Mouse (Mus musculus) left cerebral cortex, adult 2 months (tissue): ENCODE data around the gene Large1. TPM values are rescaled to one million over a fixed set of nuclear protein-coding genes. Genes with fewer than 3 reads are reported as not detected.
"Not testable (repeated sequence)": the region's sequence is repeated elsewhere in the genome, so short reads cannot be mapped to it uniquely, and the experiment has no call there.

Experiments
- DNase-seq, 2 experiments: peaks; one replicate each; pipeline ENCODE4 v3.0.0; 2021 to 2022; ENCODE audit warnings: low spot score in 2 of 2, mixed read lengths in 1 of 2; ENCODE audit errors: extremely low spot score in 1 of 2
- H3K27ac ChIP-seq: fragments of 200-600 bp; 2 replicates; pipeline ENCODE4 v1.8.1; 2022
- H3K4me3 ChIP-seq: fragments of 200-600 bp; 2 replicates; pipeline ENCODE4 v1.8.1; 2022
- CTCF ChIP-seq: fragments of 200-600 bp; IDR thresholded peaks from 2 replicates; pipeline ENCODE4 v1.8.1; 2022; ENCODE audit warnings: antibody characterized with exemption, mild to moderate bottlenecking, moderate library complexity
- intact Hi-C: fragments of 180-260 bp; cut with DNase I; formaldehyde crosslinking; loops from one replicate; pipeline ENCODE4 v1.15.1; 2025
- long read RNA-seq, 2 experiments: library from polyadenylated mRNA; stranded (forward); transcript quantifications; one replicate each; pipeline ENCODE4 v2.0.0; 2021; ENCODE audit warnings: borderline mapping rate in 2 of 2
- total RNA-seq, 2 experiments: library from RNA; stranded (reverse); gene quantifications; 2 replicates each; pipeline ENCODE4 v1.2.3; 2021

Large1 gene
- 100 to 1,000 TPM; 144 to 159 TPM for total RNA-seq
- long read RNA-seq, experiment 1, full-length matches to known transcripts, result 17 of 38 reads
- long read RNA-seq, experiment 1, partial matches to known transcripts, result 12 of 38 reads
- long read RNA-seq, experiment 1, other reads (novel, unspliced or antisense), result 9 of 38 reads
- long read RNA-seq, experiment 2, full-length matches to known transcripts, result 14 of 29 reads
- long read RNA-seq, experiment 2, partial matches to known transcripts, result 9 of 29 reads
- long read RNA-seq, experiment 2, other reads (novel, unspliced or antisense), result 6 of 29 reads

DNA sequence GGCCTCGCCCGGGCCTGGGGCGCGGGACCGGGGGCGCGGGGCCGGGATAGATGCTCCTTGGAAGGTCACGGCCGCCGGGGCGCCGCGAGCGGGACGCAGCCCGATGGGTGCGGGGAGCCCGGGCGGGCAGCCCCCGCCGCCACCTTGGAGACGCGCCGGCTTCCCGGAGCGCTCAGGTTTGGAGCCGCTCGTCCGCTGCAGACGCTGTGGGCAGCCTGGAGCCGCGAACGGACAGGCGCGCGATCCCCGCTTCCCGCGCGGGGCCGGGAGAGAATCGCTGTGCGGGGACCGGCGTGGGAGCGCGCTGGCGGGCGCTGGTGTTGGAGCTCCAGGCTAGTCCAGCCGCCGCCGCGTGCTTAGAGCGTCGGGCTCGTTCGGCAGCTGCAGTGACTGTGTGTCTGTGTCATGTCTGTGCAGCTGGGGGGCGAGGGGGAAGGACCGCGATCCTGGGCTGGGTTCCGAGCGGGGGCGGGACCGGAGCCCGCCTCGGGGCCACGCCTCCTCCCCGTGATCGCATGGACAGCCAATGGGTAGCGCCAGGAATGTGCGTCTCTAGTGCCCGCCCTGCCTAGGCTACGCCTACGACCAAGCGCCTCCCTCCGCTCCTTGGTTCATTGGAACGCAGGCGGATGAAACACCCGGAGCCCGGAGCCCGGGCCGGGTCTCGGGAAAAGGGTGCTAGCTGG lies at the start of gene Large1:
Gene Large1 (minus strand): TSS at position 433 of the 686 bp plus-strand sequence.
- peak within 1 kb of the TSS; percentile 97 for H3K27ac ChIP-seq
- intact Hi-C loops, result loop anchor here (1.0 to 5.0 kb wide), 3 partner anchors 120 to 849 kb away; no protein-coding TSS in a partner anchor
- no peak for TF ChIP-seq CTCF
- DNase-seq, result peak; percentile 99
- H3K4me3 ChIP-seq, result peak within 1 kb of the TSS; percentile 97

DNA sequence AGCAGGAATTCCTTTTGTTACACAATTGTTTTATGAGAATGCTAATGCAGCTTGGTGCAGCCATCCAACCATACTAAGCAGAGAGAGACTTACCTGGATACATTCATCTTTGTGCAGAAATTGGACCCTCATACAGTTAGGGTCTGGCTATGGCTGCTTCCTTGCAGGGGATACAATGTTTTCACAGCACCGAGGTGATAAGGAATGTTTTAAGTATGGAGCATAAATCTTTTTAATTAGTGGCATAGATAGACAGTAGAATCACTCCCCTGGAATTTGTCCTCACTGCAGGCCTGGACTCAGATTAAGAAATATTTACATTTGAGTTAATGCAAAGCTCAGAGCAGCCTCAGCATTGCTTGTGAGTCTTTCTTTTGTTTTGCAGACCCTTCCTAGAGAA lies 47.0 kb upstream of the Large1 start:
- no peak overlapping the region for H3K4me3 ChIP-seq
- intact Hi-C loops, result no loop called here
- DNase-seq, result no peak
- no peak for TF ChIP-seq CTCF
- no peak overlapping the region for H3K27ac ChIP-seq

DNA sequence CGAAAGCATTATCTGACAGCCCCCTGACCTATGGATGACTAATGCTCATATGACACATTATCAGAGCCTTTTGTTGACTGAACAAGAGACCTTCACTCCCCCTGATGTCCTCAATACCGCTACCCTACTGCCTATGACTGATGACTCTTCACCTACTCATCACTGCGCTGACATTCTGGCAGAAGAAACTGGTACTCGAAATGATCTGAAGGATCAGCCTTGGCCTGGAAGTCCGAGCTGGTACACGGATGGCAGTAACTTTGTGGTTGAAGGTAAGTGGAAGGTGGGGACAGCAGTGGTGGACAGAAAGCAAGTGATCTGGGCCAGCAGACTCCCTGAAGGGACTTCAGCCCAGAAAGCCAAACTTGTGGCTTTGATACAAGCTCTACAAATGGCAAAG lies 19.7 kb upstream of the Large1 start:
- H3K27ac ChIP-seq, DNase-seq, H3K4me3 ChIP-seq, intact Hi-C loops: not testable (repeated sequence)

DNA sequence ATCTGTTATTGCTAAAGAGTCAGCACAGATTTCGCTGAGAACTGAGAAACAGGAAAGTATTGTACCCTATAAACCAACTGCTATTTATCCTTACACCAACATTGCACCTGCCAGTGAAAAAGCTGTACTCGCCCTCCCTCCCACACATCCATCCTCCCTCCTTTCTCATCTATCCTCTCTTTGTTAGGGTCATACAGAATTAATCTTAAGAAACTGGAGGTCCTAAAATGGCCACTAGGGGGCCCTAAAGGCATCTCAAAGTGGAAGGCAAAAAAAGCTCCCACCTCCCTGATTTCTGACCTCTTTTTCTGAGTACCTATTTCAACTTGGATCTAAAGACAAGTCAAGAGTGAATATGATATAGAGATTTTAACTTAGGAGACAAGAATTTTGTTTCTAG lies 2.6 kb upstream of the Large1 start:
- peak; percentile 58 to 74 for DNase-seq
- H3K4me3 ChIP-seq, result peak overlapping the region; percentile 97; the same call in 1 of the 2 replicates
- intact Hi-C loops, result loop anchor here (2.0 kb wide), 3 partner anchors 259 to 1565 kb away; no protein-coding TSS in a partner anchor
- H3K27ac ChIP-seq, result peak overlapping the region; percentile 95; the same call in 1 of the 2 replicates
- peak; percentile 89 for TF ChIP-seq CTCF

DNA sequence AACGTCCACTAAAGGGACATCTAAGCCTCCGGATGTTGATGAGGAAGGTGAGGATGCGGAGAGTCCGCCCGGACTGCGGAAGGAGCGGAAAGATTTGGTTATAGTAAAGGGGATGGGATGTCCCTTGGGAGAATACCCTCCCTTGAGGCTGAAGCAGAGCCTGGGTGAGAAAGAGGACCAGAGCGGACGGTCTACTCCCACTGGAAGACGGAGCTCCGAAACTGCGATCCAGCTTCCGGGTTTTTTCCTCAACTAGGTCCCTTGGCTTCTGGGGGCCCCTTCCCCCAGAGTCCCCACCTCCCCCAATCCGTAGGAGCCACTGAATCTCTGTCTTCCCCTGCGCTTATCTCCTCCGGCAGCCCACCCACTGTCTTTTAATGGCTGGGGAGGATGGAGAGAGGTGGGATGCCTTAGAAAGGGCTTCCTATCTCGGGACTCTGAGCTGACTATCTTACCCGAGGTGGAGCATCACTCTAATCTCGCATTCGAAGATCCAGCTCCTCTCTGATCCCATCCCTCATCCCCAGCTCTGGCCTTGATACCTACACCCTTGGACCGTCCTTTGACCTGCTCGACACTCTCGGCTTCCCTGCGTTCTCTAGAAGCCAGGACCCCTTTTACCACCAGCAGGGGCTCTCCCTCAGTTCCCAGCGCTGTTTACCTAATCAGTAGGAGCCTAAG lies 1.0 kb upstream of the Large1 start:
- TF ChIP-seq CTCF, result no peak
- Histone ChIP-seq H3K4me3 (peak overlapping the region; percentile 97), H3K27ac (peak overlapping the region; percentile 95)
- intact Hi-C loops, result loop anchor here (2.0 to 5.0 kb wide), 2 partner anchors 848 to 1566 kb away; no protein-coding TSS in a partner anchor
- DNase-seq, result peak; percentile 79

DNA sequence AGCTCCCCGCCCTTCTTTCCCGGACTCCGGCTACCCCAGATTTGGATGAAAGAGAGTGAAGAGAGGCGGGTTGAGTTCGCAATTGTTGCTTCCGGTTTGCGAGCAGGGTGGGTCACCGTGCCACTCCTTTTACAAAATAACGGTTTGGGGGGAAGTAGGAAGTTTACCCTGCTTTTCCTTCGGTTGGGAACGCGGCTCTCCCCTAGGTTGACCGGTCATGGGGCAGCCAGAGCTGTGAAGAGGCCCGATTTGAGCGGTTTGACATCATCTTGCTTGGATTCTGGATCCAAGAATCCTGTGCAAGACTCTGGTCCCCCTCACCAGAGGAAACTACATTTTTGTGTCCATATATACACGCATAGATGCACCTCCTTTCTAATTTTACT lies 447 bp upstream of the Large1 start:
- intact Hi-C loops, result loop anchor here (1.0 to 5.0 kb wide), 4 partner anchors 120 to 1567 kb away; no protein-coding TSS in a partner anchor
- no peak for DNase-seq
- no peak for TF ChIP-seq CTCF
- peak overlapping the region; percentile 97 for H3K4me3 ChIP-seq
- peak overlapping the region; percentile 95 for H3K27ac ChIP-seq

DNA sequence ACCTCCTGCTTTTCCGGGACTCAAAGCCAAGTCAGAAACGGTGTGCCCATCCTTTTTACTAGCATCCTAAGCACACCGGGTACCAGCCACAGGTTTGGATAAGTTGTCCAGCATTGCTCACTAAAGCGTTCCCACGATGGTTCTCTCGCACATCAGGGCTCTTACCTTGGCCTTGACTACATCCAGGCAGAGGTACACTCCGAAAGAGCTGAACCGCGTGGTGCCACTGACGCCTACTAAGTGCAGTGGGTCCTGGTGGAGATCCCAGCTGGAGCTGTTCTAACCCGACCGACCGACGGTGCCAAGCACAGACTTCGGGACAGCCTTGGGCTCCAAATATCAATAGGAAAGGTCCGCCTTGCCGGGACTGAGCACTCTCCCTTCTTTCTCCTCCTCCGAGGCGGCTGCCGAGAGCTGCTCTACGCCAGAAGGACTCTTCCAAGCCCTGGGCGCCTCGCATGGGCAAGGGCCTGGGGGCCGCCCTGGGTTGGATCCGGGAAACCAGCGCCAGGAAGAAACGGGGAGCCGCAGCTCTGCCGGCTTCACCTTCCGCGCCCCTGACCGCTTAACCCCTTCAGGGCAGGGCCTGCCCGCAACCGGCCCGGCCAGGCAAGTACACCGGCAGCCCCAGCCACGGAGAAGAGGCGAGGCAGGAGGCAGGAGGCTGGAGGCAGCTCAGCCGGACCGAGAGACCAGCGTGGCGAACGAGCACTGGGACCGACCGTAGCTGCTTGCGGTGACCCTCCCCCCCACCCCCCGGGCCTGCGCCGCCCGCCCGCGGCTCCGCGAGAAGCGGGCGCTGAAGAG lies 836 bp downstream of the Large1 start:
- Histone ChIP-seq H3K27ac (peak overlapping the region; percentile 97), H3K4me3 (peak overlapping the region; percentile 97)
- intact Hi-C loops, result loop anchor here (1.0 to 5.0 kb wide), 3 partner anchors 119 to 850 kb away; no protein-coding TSS in a partner anchor
- no peak for TF ChIP-seq CTCF
- peak; percentile 38 to 46 for DNase-seq

DNA sequence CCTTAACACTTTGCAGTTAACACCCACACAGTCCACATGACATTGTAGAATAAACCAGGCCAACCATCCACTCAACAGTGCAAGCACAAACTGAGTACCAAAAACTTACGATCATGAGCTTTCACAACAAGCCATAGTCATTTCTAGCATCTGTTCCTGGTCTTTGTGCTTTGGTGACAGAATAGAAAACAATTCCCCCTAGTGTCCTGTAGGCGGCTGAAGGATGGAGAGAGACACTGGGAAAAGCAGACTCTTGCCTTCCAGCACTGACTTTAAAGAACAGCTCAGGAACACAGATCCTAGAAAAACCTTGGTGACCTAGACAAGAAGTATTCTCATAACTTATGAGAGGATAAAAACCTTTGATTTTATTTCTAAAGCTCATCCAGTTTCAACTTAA lies 3.0 kb downstream of the Large1 start:
- DNase-seq, result no peak
- TF ChIP-seq CTCF, result peak; percentile 72
- Histone ChIP-seq H3K4me3 (peak overlapping the region; percentile 97), H3K27ac (no peak overlapping the region)
- intact Hi-C loops, result loop anchor here (2.0 to 5.0 kb wide), 2 partner anchors 344 to 852 kb away; no protein-coding TSS in a partner anchor

DNA sequence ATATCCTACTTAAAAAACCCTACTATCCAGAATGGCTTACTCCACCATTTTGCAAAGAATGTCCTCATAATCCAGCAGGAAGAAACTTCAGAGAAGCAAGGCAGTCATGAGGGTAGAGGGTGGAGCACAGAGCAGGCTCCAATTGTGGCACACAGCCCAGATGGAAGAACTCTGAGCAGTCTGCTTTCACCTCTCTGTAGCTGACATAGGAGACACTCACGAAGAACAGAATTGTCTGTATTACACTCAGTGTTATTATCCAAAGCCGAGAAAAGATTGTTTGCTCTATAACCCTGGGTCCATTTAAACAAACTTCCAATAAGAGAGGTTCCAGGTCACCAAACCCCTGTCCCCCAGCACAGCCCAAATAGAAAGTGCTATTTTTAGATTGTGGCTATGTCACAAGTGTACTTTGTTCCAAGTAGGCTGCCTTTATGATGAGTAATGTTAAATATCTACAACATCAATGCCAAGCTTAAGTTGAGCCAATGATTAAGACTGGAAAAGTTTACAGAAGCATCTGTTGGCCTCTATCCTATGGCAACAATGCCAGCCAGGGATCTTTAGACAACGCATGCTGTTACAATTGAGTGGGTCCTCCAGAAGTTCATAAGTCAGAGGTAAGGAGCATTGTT lies 10.5 kb downstream of the Large1 start:
- intact Hi-C loops, result no loop called here
- TF ChIP-seq CTCF, result no peak
- DNase-seq, result no peak
- no peak overlapping the region for H3K27ac ChIP-seq
- H3K4me3 ChIP-seq, result no peak overlapping the region

DNA sequence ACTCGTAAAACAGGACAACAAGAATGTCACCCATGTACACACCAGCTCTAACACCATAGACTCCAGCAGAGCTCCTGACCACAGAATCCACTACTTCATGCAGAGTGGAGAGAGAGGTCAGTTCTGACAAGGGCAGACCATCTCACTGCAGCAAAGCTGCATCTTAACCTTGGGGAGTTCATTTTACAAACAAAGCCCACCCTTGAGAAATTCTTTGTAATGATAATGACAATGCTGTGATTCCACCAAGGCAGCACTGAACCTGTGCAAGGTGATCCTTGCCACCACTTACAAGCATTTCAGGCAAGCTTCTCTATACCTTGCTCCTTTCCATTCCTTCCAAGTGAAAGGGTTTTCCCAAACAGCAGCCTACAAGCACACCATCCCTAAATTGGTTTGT lies 16.5 kb downstream of the Large1 start:
- Histone ChIP-seq H3K4me3 (no peak overlapping the region), H3K27ac (no peak overlapping the region)
- intact Hi-C loops, result no loop called here
- TF ChIP-seq CTCF, result no peak
- no peak for DNase-seq

DNA sequence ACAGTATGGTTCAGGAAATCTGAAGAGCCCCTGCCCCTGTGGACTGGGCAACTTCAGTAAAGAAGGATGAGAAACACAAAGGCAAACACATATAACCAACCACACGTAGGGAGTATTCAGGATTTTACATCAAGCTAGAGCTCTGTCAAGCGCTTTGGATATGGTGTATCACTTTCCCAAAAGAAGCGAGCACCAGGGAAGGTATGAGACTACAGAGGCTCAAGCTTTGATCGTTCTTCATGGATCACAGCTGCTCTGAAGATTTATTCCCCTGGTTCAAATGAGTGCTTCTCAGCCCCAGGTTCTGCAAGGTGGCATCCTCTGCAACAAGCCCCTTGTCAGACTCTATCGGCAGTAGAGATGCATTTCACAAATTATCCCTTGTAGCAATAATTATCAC lies 24.2 kb downstream of the Large1 start:
- H3K27ac ChIP-seq, result no peak overlapping the region
- intact Hi-C loops, result no loop called here
- no peak overlapping the region for H3K4me3 ChIP-seq
- DNase-seq, result no peak
- no peak for TF ChIP-seq CTCF
